Mouse (Mus musculus): ENCODE measurements at regions not wholly inside any gene's neighbourhood (a gene's known extent, or its start where the extent isn't known, plus 50 kb on each side); places are given as distances from the start of the nearest gene placed in this dataset.

GRCm38 (mm10) chr13:80946034-80946433 lies 62.9 kb downstream of the Arrdc3 start:
- Histone ChIP-seq H3K27ac (ENCODE audit: low read depth, low read length) (no peak overlapping the region), H3K4me1 (replicated peaks; ENCODE audit: control insufficient read depth, insufficient read depth, low read length) (no peaks in the 10 kb centered on the region), H3K4me2 (replicated peaks; ENCODE audit: low read depth, low read length) (no peak overlapping the region), H3K4me3 (ENCODE audit: low read depth, low read length) (no peak overlapping the region), H3K36me3 (ENCODE audit: control insufficient read depth, insufficient read depth, low read length) (no peaks in the 10 kb centered on the region), H3K27me3 (ENCODE audit: control insufficient read depth, insufficient read depth, low read length) (no peaks in the 10 kb centered on the region), H3K9me3 (ENCODE audit: control insufficient read depth, low read length) (no peaks in the 10 kb centered on the region), H3K9ac (ENCODE audit: low read depth, low read length) (no peak overlapping the region)
- no peak for ATAC-seq (ENCODE audit: low FRiP score)
- DNase-seq (ENCODE audit: low spot score) = no peak

- Histone ChIP-seq H3K36me3 (ENCODE audit: control insufficient read depth, insufficient read depth, low read length) (no peaks in the 10 kb centered on the region), H3K4me1 (replicated peaks; ENCODE audit: control insufficient read depth, insufficient read depth, low read length) (no peaks in the 10 kb centered on the region), H3K9me3 (ENCODE audit: control insufficient read depth, low read length) (no peaks in the 10 kb centered on the region), H3K27me3 (ENCODE audit: control insufficient read depth, insufficient read depth, low read length) (no peaks in the 10 kb centered on the region), H3K27ac (ENCODE audit: low read depth, low read length) (no peak overlapping the region), H3K4me2 (replicated peaks; ENCODE audit: low read depth, low read length) (no peak overlapping the region), H3K4me3 (ENCODE audit: low read depth, low read length) (no peak overlapping the region), H3K9ac (ENCODE audit: low read depth, low read length) (no peak overlapping the region)
- WGBS = 59% methylated on average over 6 of the region's 6 CpGs
- ATAC-seq (ENCODE audit: low FRiP score) (no peak), DNase-seq (ENCODE audit: low spot score) (no peak)
Observed at GRCm38 (mm10) chr13:80947705-80948104, 64.5 kb downstream of the Arrdc3 start.

DNA sequence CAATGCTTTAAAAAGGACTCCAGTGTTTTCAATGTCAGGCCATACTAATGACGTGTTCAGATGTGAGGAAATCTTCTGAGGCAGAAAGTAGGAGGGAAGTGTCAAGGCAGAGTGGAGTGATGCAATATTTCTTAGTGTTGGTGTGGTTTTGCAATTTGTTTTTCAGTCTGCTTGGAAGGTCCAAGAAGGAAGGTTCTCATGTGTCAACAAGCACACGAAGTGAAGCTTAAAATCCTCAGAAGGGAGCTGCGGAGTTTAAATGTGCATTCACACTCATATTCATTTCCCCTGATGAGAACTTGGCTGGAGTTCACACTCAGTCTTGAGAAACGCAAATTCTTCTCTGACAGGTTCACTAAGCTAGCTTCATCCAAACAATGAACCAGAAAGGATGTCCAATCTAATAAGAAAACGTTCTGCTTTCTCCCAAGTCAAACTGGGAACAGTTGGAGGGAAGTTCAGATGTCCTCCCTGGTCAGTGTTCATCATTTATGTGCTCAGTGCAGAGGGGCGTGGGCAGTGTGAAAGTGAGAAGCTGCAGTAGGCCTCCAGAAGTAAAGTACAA lies 66.0 kb downstream of the Arrdc3 start:
- H3K27ac ChIP-seq (ENCODE audit: low read depth, low read length) = no peak overlapping the region
- ATAC-seq (ENCODE audit: low FRiP score) (no peak), DNase-seq (ENCODE audit: low spot score) (no peak)
- H3K9ac ChIP-seq (ENCODE audit: low read depth, low read length) = no peak overlapping the region
- no peak overlapping the region for H3K4me3 ChIP-seq (ENCODE audit: low read depth, low read length)
- no peaks in the 10 kb centered on the region for H3K9me3 ChIP-seq (ENCODE audit: control insufficient read depth, low read length)
- H3K27me3 ChIP-seq (ENCODE audit: control insufficient read depth, insufficient read depth, low read length) = no peaks in the 10 kb centered on the region
- 70% methylated on average over 6 of the region's 6 CpGs for WGBS
- H3K36me3 ChIP-seq (ENCODE audit: control insufficient read depth, insufficient read depth, low read length) = no peaks in the 10 kb centered on the region
- H3K4me2 ChIP-seq (replicated peaks; ENCODE audit: low read depth, low read length) = no peak overlapping the region
- H3K4me1 ChIP-seq (replicated peaks; ENCODE audit: control insufficient read depth, insufficient read depth, low read length) = no peaks in the 10 kb centered on the region

- no peaks in the 10 kb centered on the region for H3K9me3 ChIP-seq (ENCODE audit: control insufficient read depth, low read length)
- ATAC-seq (ENCODE audit: low FRiP score) (no peak), DNase-seq (ENCODE audit: low spot score) (no peak)
- H3K4me1 ChIP-seq (replicated peaks; ENCODE audit: control insufficient read depth, insufficient read depth, low read length) = no peaks in the 10 kb centered on the region
- no peaks in the 10 kb centered on the region for H3K36me3 ChIP-seq (ENCODE audit: control insufficient read depth, insufficient read depth, low read length)
- no peak overlapping the region for H3K4me3 ChIP-seq (ENCODE audit: low read depth, low read length)
- H3K4me2 ChIP-seq (replicated peaks; ENCODE audit: low read depth, low read length) = no peak overlapping the region
- 66% methylated on average over 2 of the region's 2 CpGs for WGBS
- no peak overlapping the region for H3K9ac ChIP-seq (ENCODE audit: low read depth, low read length)
- H3K27ac ChIP-seq (ENCODE audit: low read depth, low read length) = no peak overlapping the region
- H3K27me3 ChIP-seq (ENCODE audit: control insufficient read depth, insufficient read depth, low read length) = no peaks in the 10 kb centered on the region
Observed at GRCm38 (mm10) chr13:80950239-80950638, 67.1 kb downstream of the Arrdc3 start.

DNA sequence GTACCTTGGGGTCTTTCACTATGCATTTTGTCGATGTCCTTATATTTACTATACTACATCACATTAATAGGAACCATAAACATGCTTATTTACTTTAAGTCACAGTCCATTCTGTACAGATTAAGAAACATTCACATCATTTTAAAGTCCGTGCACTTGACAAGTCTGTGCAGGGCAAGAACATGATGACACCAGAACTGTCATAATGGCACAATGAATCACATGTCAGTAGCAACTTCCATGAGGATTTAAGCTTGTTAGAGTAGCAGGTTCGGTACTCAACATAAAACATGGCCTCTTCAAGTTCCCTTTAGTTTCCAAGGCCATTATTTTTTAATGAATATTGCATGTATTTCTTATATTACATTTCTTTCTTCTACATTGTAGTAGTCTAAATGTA lies 67.6 kb downstream of the Arrdc3 start:
- Histone ChIP-seq H3K9me3 (ENCODE audit: control insufficient read depth, low read length) (no peaks in the 10 kb centered on the region), H3K27me3 (ENCODE audit: control insufficient read depth, insufficient read depth, low read length) (no peaks in the 10 kb centered on the region), H3K4me1 (replicated peaks; ENCODE audit: control insufficient read depth, insufficient read depth, low read length) (no peaks in the 10 kb centered on the region), H3K4me2 (replicated peaks; ENCODE audit: low read depth, low read length) (no peak overlapping the region), H3K9ac (ENCODE audit: low read depth, low read length) (no peak overlapping the region), H3K4me3 (ENCODE audit: low read depth, low read length) (no peak overlapping the region), H3K27ac (ENCODE audit: low read depth, low read length) (no peak overlapping the region), H3K36me3 (ENCODE audit: control insufficient read depth, insufficient read depth, low read length) (no peaks in the 10 kb centered on the region)
- DNase-seq (ENCODE audit: low spot score) = no peak
- WGBS = 90% methylated on average over 3 of the region's 3 CpGs
- no peak for ATAC-seq (ENCODE audit: low FRiP score)

- DNase-seq (ENCODE audit: low spot score) (no peak), ATAC-seq (ENCODE audit: low FRiP score) (no peak)
- no peaks in the 10 kb centered on the region for H3K9me3 ChIP-seq (ENCODE audit: control insufficient read depth, low read length)
- no peak overlapping the region for H3K4me2 ChIP-seq (replicated peaks; ENCODE audit: low read depth, low read length)
- H3K27me3 ChIP-seq (ENCODE audit: control insufficient read depth, insufficient read depth, low read length) = no peaks in the 10 kb centered on the region
- no peak overlapping the region for H3K4me3 ChIP-seq (ENCODE audit: low read depth, low read length)
- no peak overlapping the region for H3K9ac ChIP-seq (ENCODE audit: low read depth, low read length)
- H3K4me1 ChIP-seq (replicated peaks; ENCODE audit: control insufficient read depth, insufficient read depth, low read length) = no peaks in the 10 kb centered on the region
- no peak overlapping the region for H3K27ac ChIP-seq (ENCODE audit: low read depth, low read length)
- H3K36me3 ChIP-seq (ENCODE audit: control insufficient read depth, insufficient read depth, low read length) = no peaks in the 10 kb centered on the region
- WGBS = 86% methylated on average over 3 of the region's 3 CpGs
Observed at GRCm38 (mm10) chr13:80951327-80951726, 68.1 kb downstream of the Arrdc3 start.

DNA sequence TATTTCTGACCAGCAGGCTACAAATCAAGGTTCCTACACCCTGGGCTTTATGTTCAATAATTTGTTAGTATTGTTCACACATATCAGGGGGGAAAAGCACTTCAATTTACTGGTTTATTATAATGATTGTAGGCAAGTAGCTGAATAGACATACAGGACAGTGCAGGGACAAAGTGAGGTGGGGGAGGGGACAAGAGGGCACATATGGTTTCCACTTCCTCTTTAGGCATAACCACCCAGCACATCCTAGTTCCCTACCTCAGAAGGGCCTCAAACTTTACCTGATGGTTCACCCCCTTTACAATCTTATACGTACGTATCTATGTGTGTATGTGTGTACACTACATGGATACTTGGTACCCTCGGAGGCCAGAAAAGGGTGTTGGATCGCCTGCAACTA lies 69.7 kb downstream of the Arrdc3 start:
- H3K36me3 ChIP-seq (ENCODE audit: control insufficient read depth, insufficient read depth, low read length) = no peaks in the 10 kb centered on the region
- 90% methylated on average over 4 of the region's 4 CpGs for WGBS
- no peaks in the 10 kb centered on the region for H3K4me1 ChIP-seq (replicated peaks; ENCODE audit: control insufficient read depth, insufficient read depth, low read length)
- H3K4me3 ChIP-seq (ENCODE audit: low read depth, low read length) = no peak overlapping the region
- no peak overlapping the region for H3K27ac ChIP-seq (ENCODE audit: low read depth, low read length)
- no peaks in the 10 kb centered on the region for H3K27me3 ChIP-seq (ENCODE audit: control insufficient read depth, insufficient read depth, low read length)
- ATAC-seq (ENCODE audit: low FRiP score) (no peak), DNase-seq (ENCODE audit: low spot score) (no peak)
- no peak overlapping the region for H3K4me2 ChIP-seq (replicated peaks; ENCODE audit: low read depth, low read length)
- no peak overlapping the region for H3K9ac ChIP-seq (ENCODE audit: low read depth, low read length)
- H3K9me3 ChIP-seq (ENCODE audit: control insufficient read depth, low read length) = no peaks in the 10 kb centered on the region

DNA sequence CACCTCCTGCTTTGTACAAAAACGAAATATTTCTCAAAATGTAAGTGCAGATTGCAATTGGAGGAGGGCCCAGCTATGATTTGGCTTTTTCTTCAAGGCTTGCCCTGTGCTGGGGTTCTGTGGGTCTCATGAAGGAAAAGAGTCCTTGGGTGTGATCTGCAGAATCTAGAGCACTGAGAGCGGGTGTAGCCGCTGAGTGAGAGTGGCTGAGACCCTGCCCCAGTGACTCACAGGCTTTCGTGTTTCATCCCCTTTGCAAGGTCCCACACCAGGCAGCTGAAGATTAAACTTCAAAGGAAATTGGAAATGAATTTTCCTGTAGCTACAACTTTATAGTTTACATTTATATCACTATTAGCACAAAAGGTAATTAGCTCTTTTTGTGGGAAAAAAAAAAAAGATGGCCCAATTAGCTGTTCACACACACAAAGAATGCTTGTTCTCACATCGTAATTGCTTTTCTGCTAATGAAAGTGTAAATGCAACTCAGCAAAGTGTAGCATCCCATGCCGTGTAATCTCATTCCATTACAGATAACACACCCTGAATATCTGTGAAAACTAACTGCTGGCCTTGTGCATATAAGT lies 71.0 kb downstream of the Arrdc3 start:
- no peak overlapping the region for H3K4me3 ChIP-seq (ENCODE audit: low read depth, low read length)
- H3K4me1 ChIP-seq (replicated peaks; ENCODE audit: control insufficient read depth, insufficient read depth, low read length) = no peaks in the 10 kb centered on the region
- no peaks in the 10 kb centered on the region for H3K36me3 ChIP-seq (ENCODE audit: control insufficient read depth, insufficient read depth, low read length)
- 80% methylated on average over 6 of the region's 6 CpGs for WGBS
- no peak overlapping the region for H3K27ac ChIP-seq (ENCODE audit: low read depth, low read length)
- H3K27me3 ChIP-seq (ENCODE audit: control insufficient read depth, insufficient read depth, low read length) = no peaks in the 10 kb centered on the region
- H3K4me2 ChIP-seq (replicated peaks; ENCODE audit: low read depth, low read length) = no peak overlapping the region
- no peaks in the 10 kb centered on the region for H3K9me3 ChIP-seq (ENCODE audit: control insufficient read depth, low read length)
- no peak for DNase-seq (ENCODE audit: low spot score)
- ATAC-seq (ENCODE audit: low FRiP score) = no peak
- no peak overlapping the region for H3K9ac ChIP-seq (ENCODE audit: low read depth, low read length)

DNA sequence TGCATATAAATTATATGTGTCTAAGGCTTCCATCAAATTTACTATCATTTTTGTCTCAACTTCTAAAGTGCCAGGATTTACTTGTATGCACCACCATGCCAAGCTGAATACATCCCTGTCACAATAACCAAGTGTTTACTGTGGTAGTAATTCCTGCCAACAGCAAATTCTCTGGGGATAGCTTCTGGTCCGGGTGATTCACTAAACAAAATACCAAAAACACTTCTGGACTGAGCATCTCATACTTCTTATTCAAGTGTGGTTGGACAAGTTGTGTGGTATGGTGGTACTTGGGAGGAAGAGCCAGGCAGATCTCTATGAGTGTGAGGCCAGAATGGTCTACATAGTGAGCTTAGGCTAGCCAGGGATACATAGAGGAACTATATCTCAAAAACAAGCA lies 73.8 kb downstream of the Arrdc3 start:
- no peaks in the 10 kb centered on the region for H3K9me3 ChIP-seq (ENCODE audit: control insufficient read depth, low read length)
- ATAC-seq (ENCODE audit: low FRiP score) (no peak), DNase-seq (ENCODE audit: low spot score) (no peak)
- H3K9ac ChIP-seq (ENCODE audit: low read depth, low read length) = no peak overlapping the region
- H3K4me2 ChIP-seq (replicated peaks; ENCODE audit: low read depth, low read length) = no peak overlapping the region
- no peak overlapping the region for H3K27ac ChIP-seq (ENCODE audit: low read depth, low read length)
- no peaks in the 10 kb centered on the region for H3K36me3 ChIP-seq (ENCODE audit: control insufficient read depth, insufficient read depth, low read length)
- no peaks in the 10 kb centered on the region for H3K27me3 ChIP-seq (ENCODE audit: control insufficient read depth, insufficient read depth, low read length)
- H3K4me3 ChIP-seq (ENCODE audit: low read depth, low read length) = no peak overlapping the region
- H3K4me1 ChIP-seq (replicated peaks; ENCODE audit: control insufficient read depth, insufficient read depth, low read length) = no peaks in the 10 kb centered on the region
- WGBS = 85% methylated on average over 1 of the region's 1 CpGs
